Mouse (Mus musculus) ES-Bruce4 (cell line): ENCODE data around the gene 1700093K21Rik. TPM values are rescaled to one million over a fixed set of nuclear protein-coding genes. Genes with fewer than 3 reads are reported as not detected.
A peak's percentile ranks its signal among the peaks of the same experiment; 100 is the strongest.

Source experiments
- H3K27ac ChIP-seq: 2 replicates; pipeline ENCODE4 v1.5.1; 2012; ENCODE audit warnings: low read length, inconsistent platforms; ENCODE audit not compliant: insufficient read depth
- H3K27me3 ChIP-seq: 2 replicates; pipeline ENCODE4 v1.6.1; 2012; ENCODE audit warnings: mild to moderate bottlenecking, low read length, inconsistent platforms; ENCODE audit not compliant: control insufficient read depth, poor library complexity, insufficient read depth, severe bottlenecking
- H3K36me3 ChIP-seq: 2 replicates; pipeline ENCODE4 v1.6.1; 2012; ENCODE audit warnings: inconsistent platforms, mild to moderate bottlenecking, low read length, moderate library complexity; ENCODE audit not compliant: control insufficient read depth, poor library complexity, insufficient read depth, severe bottlenecking
- H3K4me1 ChIP-seq: one replicate; pipeline ENCODE4 v1.8.1; 2011; ENCODE audit warnings: low read length; ENCODE audit not compliant: control insufficient read depth, insufficient read depth
- H3K4me3 ChIP-seq: 2 replicates; pipeline ENCODE4 v1.5.1; 2011; ENCODE audit warnings: low read depth, mild to moderate bottlenecking, low read length
- H3K9ac ChIP-seq: 2 replicates; pipeline ENCODE4 v1.6.1; 2012; ENCODE audit warnings: low read depth, mild to moderate bottlenecking, inconsistent platforms; ENCODE audit not compliant: poor library complexity, severe bottlenecking
- H3K9me3 ChIP-seq: replicated peaks from 2 replicates; pipeline ENCODE4 v1.6.1; 2012; ENCODE audit warnings: mild to moderate bottlenecking, low read length, inconsistent platforms; ENCODE audit not compliant: control insufficient read depth, poor library complexity, insufficient read depth, severe bottlenecking
- CTCF ChIP-seq: IDR thresholded peaks from one replicate; pipeline ENCODE4 v1.8.1; 2011; ENCODE audit warnings: low read depth, low read length
- EP300 ChIP-seq: IDR thresholded peaks from 2 replicates; pipeline ENCODE4 v1.6.1; 2011; ENCODE audit warnings: low read depth, low read length; ENCODE audit not compliant: insufficient read depth
- POLR2A ChIP-seq: IDR thresholded peaks from one replicate; pipeline ENCODE4 v1.8.1; 2011; ENCODE audit warnings: low read length; ENCODE audit not compliant: insufficient read depth
- polyA plus RNA-seq: library from polyadenylated mRNA; stranded (reverse); fragments of >200 nt; gene quantifications from 2 replicates; pipeline ENCODE4 v1.2.4, GENCODE M21; 2011; ENCODE audit warnings: low read depth; ENCODE audit not compliant: missing spikeins, insufficient read depth, insufficient read length

Gene 1700093K21Rik
- polyA plus RNA-seq, result 0.64 TPM in 1 of 2 replicates, not detected in the other

- H3K27ac ChIP-seq, result no peak within 1 kb of the TSS
- peaks cover 4% of the 10 kb centered on the region for H3K4me1 ChIP-seq
- H3K9me3 ChIP-seq, result peaks cover 11% of the 10 kb centered on the region
- H3K27me3 ChIP-seq, result no peaks in the 10 kb centered on the region; the same call in 1 of the 2 replicates
- TF ChIP-seq CTCF, result no peak
- no peaks in the 10 kb centered on the region for H3K36me3 ChIP-seq
- H3K9ac ChIP-seq, result no peak within 1 kb of the TSS
- H3K4me3 ChIP-seq, result no peak within 1 kb of the TSS
These were observed at the start of gene 1700093K21Rik for GRCm38 (mm10) chr11:23520473-23521205. TSS of gene 1700093K21Rik (minus strand) at chr11:23521155.

DNA sequence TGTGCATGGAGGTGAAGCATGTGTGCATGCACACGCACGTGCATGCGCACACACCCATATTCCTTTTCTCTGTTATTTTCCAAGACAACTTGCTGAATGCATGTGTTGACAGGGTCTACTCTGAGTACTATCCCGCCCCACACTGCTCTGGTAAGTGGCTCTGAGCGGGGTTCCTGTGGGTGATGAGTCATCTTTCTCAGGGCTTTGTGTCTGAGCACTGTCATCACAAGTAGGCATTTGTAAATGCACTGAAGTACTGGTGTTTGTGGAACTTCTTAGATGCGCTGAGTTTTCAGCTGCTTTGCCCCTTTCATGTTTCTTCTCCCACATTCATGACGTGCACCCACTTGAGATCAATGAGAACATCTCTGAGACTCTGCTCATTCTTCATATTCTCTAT is 49.2 kb upstream of the 1700093K21Rik start:
- Histone ChIP-seq H3K27ac (no peak overlapping the region), H3K9ac (no peak overlapping the region), H3K27me3 (no peaks in the 10 kb centered on the region), H3K4me3 (no peak overlapping the region), H3K36me3 (no peaks in the 10 kb centered on the region), H3K9me3 (no peaks in the 10 kb centered on the region), H3K4me1 (no peaks in the 10 kb centered on the region)
- TF ChIP-seq EP300 (no peak), POLR2A (no peak), CTCF (no peak)

- H3K9ac ChIP-seq, result no peak overlapping the region
- TF ChIP-seq CTCF (peak; percentile 92), EP300 (no peak)
- H3K36me3 ChIP-seq, result no peaks in the 10 kb centered on the region
- H3K9me3 ChIP-seq, result no peaks in the 10 kb centered on the region
- no peaks in the 10 kb centered on the region for H3K27me3 ChIP-seq
- H3K4me3 ChIP-seq, result no peak overlapping the region
- H3K4me1 ChIP-seq, result no peaks in the 10 kb centered on the region
- H3K27ac ChIP-seq, result no peak overlapping the region
These were observed 44.8 kb upstream of the 1700093K21Rik start for GRCm38 (mm10) chr11:23565761-23566160.

DNA sequence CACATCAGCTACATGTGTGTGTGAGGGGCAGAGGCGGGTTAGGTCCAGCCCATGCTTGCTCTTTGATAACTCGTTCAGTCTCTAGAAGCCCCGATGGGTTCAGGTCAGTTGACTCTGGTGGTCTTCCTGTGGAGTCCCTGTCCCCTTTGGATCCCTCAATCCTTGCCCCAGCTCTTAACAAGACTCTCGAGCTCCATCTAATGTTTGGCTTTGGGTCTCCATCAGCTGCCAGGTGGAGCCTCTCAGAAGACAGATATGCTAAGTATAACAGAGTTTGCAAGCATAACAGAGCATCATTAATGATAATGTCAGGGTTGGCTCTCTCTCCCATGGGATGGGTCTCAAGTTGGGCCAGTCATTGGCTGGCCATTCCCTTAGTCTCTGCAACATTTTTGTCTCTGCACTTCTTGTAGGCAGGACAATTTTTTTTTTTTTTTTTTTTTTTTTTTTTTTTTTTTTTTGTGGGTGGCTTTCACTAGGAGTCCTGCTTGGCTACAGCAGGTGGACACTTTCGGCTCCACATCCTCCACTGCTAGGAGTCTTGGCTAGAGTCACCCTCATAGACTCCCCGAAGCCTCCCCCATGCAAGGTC is 36.2 kb upstream of the 1700093K21Rik start:
- Histone ChIP-seq H3K9me3 (no peaks in the 10 kb centered on the region), H3K4me3 (no peak overlapping the region), H3K27me3 (no peaks in the 10 kb centered on the region), H3K4me1 (no peaks in the 10 kb centered on the region), H3K27ac (no peak overlapping the region), H3K36me3 (no peaks in the 10 kb centered on the region), H3K9ac (no peak overlapping the region)
- TF ChIP-seq EP300, result no peak
- TF ChIP-seq CTCF, result peak; percentile 13

DNA sequence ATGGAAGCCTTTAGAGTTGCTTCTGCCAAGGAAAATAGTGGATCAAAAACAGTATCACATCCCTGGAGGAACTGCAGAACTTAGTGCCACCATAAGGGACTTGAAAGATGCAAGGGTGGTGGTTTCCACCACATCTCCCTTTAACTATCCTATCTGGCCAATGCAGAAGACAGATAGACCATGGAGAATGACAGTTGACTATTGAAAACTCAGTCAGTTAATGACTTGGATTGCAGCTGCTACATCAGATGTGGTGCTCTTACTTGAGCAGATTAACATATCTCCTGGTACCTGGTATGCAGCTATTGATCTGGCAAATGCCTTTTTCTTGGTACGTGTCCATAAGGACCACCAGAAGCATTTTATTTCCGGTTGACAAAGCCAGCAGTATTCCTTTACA is 16.5 kb upstream of the 1700093K21Rik start:
- TF ChIP-seq CTCF, result no peak
- H3K27ac ChIP-seq, result no peak overlapping the region
- H3K4me3 ChIP-seq, result no peak overlapping the region
- H3K36me3 ChIP-seq, result no peaks in the 10 kb centered on the region
- no peaks in the 10 kb centered on the region for H3K4me1 ChIP-seq
- H3K27me3 ChIP-seq, result no peaks in the 10 kb centered on the region; the same call in 1 of the 2 replicates
- H3K9ac ChIP-seq, result no peak overlapping the region
- H3K9me3 ChIP-seq, result no peaks in the 10 kb centered on the region

DNA sequence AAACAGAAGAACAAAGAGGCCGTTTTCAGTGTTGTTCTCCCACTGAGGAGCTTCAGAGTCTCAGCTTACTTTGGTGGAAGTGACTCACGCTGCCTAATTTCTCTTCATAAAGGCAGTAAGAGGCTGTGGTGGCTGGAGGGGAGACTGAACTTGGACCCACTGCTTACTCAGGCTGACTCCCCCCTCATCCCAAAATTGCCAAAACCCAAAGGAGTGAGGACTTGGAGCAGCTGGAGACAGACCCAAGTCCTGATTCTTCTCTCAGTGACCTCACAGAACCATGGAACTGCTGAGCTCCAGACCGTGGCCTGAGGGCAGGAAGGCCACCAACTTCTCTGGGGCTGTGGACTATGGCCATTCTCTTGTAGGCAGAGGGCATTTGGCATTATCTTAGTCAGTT is 2.0 kb downstream of the 1700093K21Rik start:
- no peak overlapping the region for H3K27ac ChIP-seq
- H3K9me3 ChIP-seq, result peaks cover under 1% of the 10 kb centered on the region; the same call in 1 of the 2 replicates
- H3K4me1 ChIP-seq, result peaks cover 4% of the 10 kb centered on the region
- H3K27me3 ChIP-seq, result no peaks in the 10 kb centered on the region
- TF ChIP-seq EP300, result no peak
- no peak for TF ChIP-seq POLR2A
- TF ChIP-seq CTCF, result no peak
- H3K4me3 ChIP-seq, result no peak overlapping the region
- H3K9ac ChIP-seq, result no peak overlapping the region
- no peaks in the 10 kb centered on the region for H3K36me3 ChIP-seq
